Mouse (Mus musculus): Measurements from ENCODE around the gene Nrn1l. TPM values are rescaled to one million over a fixed set of nuclear protein-coding genes. Genes with fewer than 3 reads are reported as not detected.

Nrn1l gene
- polyA plus RNA-seq, 1 experiment from 2014 or later = 0.47 TPM

GRCm38 (mm10) chr8:105942542-105942941 is 49.2 kb downstream of the Nrn1l start:
- DNase-seq (ENCODE audit: low read depth, low spot score) (no peak), ATAC-seq (no peak)
- ChIA-PET CTCF (interaction anchor here (1.3 kb wide), 1 partner anchor 13 kb away, joined by 4 read pairs; no protein-coding TSS in a partner anchor), POLR2A (no interaction called here)
- no peaks in the 10 kb centered on the region for H3K27me3 ChIP-seq
- no peak for TF ChIP-seq CTCF (IDR thresholded peaks at IDR 0.05)
- in situ Hi-C loops (cut with MboI; ENCODE audit: low pct_unique_long_range_greater_than_20kb) = no loop called here

- no peak for DNase-seq (ENCODE audit: low read depth, low spot score)
- no peak for ATAC-seq
- TF ChIP-seq CTCF (IDR thresholded peaks at IDR 0.05) = no peak
- CTCF ChIA-PET = interaction anchor here (1.3 kb wide), 1 partner anchor 12 kb away, joined by 4 read pairs; no protein-coding TSS in a partner anchor
- in situ Hi-C loops (cut with MboI; ENCODE audit: low pct_unique_long_range_greater_than_20kb) = no loop called here
- POLR2A ChIA-PET = no interaction called here
- no peaks in the 10 kb centered on the region for H3K27me3 ChIP-seq
Measured at GRCm38 (mm10) chr8:105943321-105943739, 50.0 kb downstream of the Nrn1l start, which contains the start of gene Lcat. Gene Lcat (minus strand): TSS chr8:105943382.

Other genes with a start within 250 kb of the Nrn1l start
- 0.44 TPM for gene Carmil2, start 207.3 kb upstream of the Nrn1l start, polyA plus RNA-seq (2021)
- 39.2 TPM for gene Acd, start 192.5 kb upstream of the Nrn1l start, polyA plus RNA-seq (2021)
- 23.3 TPM for gene Pard6a, start 192.4 kb upstream of the Nrn1l start, polyA plus RNA-seq (2021)
- 1.0 TPM for gene 4933405L10Rik, start 185.9 kb upstream of the Nrn1l start, polyA plus RNA-seq (2021)
- gene Enkd1, start 185.4 kb upstream of the Nrn1l start, polyA plus RNA-seq (2021) = 39.5 TPM
- 23.6 TPM for gene Gfod2, start 134.9 kb upstream of the Nrn1l start, polyA plus RNA-seq (2021)
- gene Ranbp10, start 66.2 kb upstream of the Nrn1l start, polyA plus RNA-seq (2021) = 25.3 TPM
- 0.24 TPM for gene Tsnaxip1, start 65.8 kb upstream of the Nrn1l start, polyA plus RNA-seq (2021)
- gene Cenpt, start 40.3 kb upstream of the Nrn1l start, polyA plus RNA-seq (2021) = 38.4 TPM
- gene Thap11, start 38.4 kb upstream of the Nrn1l start, polyA plus RNA-seq (2021) = 49.7 TPM
- gene Nutf2, start 33.0 kb upstream of the Nrn1l start, polyA plus RNA-seq (2021) = 19.1 TPM
- gene Edc4, start 12.7 kb upstream of the Nrn1l start, polyA plus RNA-seq (2021) = 50.9 TPM
- 36.4 TPM for gene Pskh1, start 6.9 kb downstream of the Nrn1l start, polyA plus RNA-seq (2021)
- 1.3 TPM for gene Ctrl, start 40.3 kb downstream of the Nrn1l start, polyA plus RNA-seq (2021)
- gene Psmb10, start 44.9 kb downstream of the Nrn1l start, polyA plus RNA-seq (2021) = 61.7 TPM
- gene Lcat, start 49.8 kb downstream of the Nrn1l start, polyA plus RNA-seq (2021) = 1.3 TPM
- 76.0 TPM for gene Slc12a4, start 72.5 kb downstream of the Nrn1l start, polyA plus RNA-seq (2021)
- gene Dpep3, start 85.9 kb downstream of the Nrn1l start, polyA plus RNA-seq (2021) = not detected
- 15.4 TPM for gene Dus2, start 97.8 kb downstream of the Nrn1l start, polyA plus RNA-seq (2021)
- 0.14 TPM for gene Dpep2nb, start 112.4 kb downstream of the Nrn1l start, polyA plus RNA-seq (2021)
- gene Ddx28, start 118.3 kb downstream of the Nrn1l start, polyA plus RNA-seq (2021) = 12.7 TPM
- 33.5 TPM for gene Nfatc3, start 165.3 kb downstream of the Nrn1l start, polyA plus RNA-seq (2021)
- 3.3 TPM for gene Esrp2, start 243.4 kb downstream of the Nrn1l start, polyA plus RNA-seq (2021)

Measured in Patski (cell line).